Mouse (Mus musculus): ENCODE data around the gene Olfr308. TPM values are rescaled to one million over a fixed set of nuclear protein-coding genes. Genes with fewer than 3 reads are reported as not detected.
"Not testable (repeated sequence)": the region's sequence is repeated elsewhere in the genome, so short reads cannot be mapped to it uniquely, and the experiment has no call there.

Gene Olfr308
- total RNA-seq (2021), result not detected
- long read RNA-seq, experiment 1, result 0 reads
- long read RNA-seq, experiment 2, result 0 reads

DNA sequence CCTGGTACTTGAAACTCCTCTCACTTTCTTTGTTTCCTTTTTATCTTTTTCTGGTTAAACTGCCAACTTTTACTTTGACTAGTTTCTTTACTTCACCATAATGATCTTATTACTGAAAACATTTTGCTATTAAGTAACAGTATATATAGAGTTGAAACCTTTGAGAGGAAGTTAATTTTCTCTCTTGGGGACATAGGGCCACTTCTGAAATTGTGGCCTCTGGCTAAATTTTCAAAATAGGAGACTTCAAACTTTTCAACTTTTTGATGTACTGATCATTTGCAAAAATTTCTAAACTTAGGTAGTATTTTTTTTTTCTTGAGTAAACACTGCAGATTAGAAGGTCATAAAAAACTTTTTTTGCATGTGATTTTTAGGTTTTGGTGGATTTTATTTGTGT, at the start of gene Olfr308:
Gene Olfr308 (minus strand): TSS at position 101 of the 400 bp plus-strand sequence.
- Histone ChIP-seq H3K4me3 (no peak within 1 kb of the TSS), H3K27ac (no peak within 1 kb of the TSS)
- no peak for TF ChIP-seq CTCF (conservative IDR thresholded peaks at IDR 0.05)
- no peak for DNase-seq (ENCODE audit: low spot score in 2 of 2)

DNA sequence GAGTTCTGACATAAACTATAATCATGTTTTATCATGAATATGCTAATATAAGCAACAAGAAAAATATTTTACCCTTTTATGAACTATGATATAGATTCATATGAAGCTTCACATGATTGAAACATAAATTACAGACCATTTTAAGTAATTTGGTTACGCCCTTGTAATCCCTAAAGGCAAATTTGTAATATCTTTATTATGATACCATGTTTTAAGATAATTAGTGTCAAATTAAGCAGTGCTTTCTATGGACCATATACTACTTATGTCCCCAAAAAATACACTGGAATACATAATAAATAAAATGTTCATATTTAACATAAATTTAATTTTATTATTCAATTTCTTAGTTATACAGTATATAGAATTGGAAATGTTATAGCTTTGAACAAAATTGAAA, 41.4 kb upstream of the Olfr308 start, which contains the start of gene Olfr305:
Gene Olfr305 (minus strand): TSS at position 101 of the 400 bp plus-strand sequence.
- no peak within 1 kb of the TSS for H3K4me3 ChIP-seq
- no peak for DNase-seq (ENCODE audit: low spot score in 2 of 2)
- H3K27ac ChIP-seq, result peak within 1 kb of the TSS; percentile 23; the same call in 1 of the 2 replicates
- TF ChIP-seq CTCF (conservative IDR thresholded peaks at IDR 0.05), result no peak

DNA sequence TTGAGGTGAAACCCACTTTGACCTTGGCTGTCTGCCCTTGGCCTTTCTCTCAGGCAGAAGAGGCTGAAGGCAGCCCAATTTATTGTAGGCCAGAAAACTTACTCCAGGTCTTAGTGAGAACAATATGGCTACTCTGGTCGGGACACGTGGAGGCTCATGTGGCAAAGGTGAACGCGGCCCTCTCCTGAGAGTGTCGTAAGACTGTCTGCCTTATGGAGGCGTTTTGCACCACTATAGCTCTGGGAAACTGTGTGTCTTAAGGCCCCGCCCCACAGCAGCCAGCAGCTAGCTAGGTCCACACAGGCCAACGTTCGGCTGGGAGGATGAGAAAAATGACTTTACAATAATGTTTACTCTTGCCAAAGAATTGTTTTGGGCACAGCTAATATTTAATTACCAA, 20.9 kb upstream of the Olfr308 start:
- H3K4me3 ChIP-seq; H3K27ac ChIP-seq; DNase-seq (ENCODE audit: low spot score in 2 of 2): not testable (repeated sequence)

DNA sequence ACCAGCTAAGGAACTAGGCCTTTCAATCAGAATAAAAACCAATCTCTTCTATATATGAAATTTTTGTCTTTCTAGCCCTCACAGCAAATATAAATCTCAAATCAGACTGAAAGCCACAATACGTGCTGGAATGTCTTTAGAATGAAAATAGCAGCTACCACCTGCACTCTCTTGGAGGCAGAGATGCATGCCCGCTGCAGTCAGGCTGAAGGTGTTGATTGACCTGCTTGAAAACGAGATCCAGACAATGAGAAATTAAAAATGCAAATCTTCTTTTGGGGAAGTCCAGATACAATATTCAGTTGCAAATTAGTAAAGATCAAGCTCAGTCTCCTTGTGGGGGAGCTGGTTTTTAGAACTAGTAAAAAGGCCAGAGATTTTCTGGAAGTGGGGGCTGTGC, 18.8 kb upstream of the Olfr308 start:
- TF ChIP-seq CTCF (conservative IDR thresholded peaks at IDR 0.05), result no peak
- Histone ChIP-seq H3K4me3 (no peak overlapping the region), H3K27ac (no peak overlapping the region)
- no peak for DNase-seq (ENCODE audit: low spot score in 2 of 2)

DNA sequence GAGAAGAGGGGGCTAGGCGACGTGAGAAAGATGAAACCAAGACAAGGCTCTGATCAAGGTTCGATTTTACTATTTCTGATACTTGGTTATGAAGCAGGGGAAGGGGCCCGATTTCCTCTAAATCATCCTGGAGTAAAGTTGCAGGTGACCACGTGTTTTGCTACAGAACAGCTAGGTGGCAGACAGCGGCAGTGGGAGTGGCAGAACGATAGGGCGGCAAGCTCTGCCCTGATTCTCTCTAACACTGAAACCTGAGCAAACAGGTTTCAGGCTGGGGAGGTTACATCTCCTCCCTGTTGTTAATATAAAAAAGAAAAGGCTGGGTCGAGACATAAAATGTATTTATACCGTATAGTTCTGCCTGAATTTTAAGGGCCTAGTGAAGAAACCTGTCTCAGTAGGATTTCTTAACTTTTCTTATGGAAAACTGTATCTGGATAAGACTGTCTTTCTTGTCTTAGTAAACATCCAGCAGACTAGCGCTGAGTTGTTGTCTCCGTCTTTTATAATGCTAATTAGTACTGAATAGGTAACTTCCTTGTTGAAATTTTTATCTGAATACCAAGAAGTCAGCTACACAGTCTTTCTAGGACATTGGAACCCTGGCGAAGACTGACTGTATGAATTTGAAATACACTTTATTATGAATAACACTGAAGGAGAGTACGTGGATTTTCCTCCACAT, 17.6 kb upstream of the Olfr308 start:
- DNase-seq (ENCODE audit: low spot score in 2 of 2), result no peak
- no peak for TF ChIP-seq CTCF (conservative IDR thresholded peaks at IDR 0.05)
- H3K4me3 ChIP-seq, result no peak overlapping the region
- no peak overlapping the region for H3K27ac ChIP-seq

DNA sequence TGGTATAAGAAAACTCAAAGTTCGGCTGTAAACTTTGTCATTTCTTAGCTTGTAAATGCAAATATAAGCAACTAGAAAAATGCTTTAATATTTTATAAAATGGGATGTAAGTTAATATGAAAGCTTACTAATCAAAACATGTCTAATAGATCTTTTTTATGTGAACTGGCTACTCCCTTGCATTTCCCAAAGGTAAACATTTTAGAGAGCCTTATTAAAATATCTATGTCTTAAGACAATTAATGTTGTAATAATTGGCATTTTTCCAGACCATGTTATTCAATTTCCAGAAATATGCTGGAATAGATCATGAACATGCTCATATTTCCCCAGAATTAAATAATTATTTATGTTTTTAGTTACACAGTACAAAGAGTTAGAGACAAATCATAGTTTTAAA, 12.1 kb upstream of the Olfr308 start, which contains the start of gene Olfr307:
Gene Olfr307 (minus strand): TSS at position 101 of the 400 bp plus-strand sequence.
- Histone ChIP-seq H3K4me3 (no peak within 1 kb of the TSS), H3K27ac (no peak within 1 kb of the TSS)
- no peak for TF ChIP-seq CTCF (conservative IDR thresholded peaks at IDR 0.05)
- DNase-seq (ENCODE audit: low spot score in 2 of 2), result no peak

DNA sequence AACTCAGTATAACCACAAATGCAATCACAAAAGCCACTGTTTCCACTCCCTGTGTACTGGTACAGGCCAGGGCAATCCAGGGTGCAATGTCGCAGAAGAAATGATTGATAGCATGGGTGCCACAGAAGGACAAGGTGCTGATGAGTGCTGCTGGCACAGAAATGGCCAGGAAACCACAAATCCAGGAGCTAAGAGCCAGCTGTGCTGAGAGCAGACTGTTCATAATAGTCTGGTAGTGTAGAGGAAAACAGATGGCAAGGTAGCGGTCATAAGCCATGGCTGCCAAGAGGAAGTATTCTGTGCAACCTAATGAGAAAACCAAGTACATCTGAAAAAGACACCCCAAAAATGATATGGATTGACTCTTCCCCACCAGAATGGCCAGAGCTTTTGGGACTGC, 4.1 kb downstream of the Olfr308 start:
- DNase-seq (ENCODE audit: low spot score in 2 of 2), result no peak
- TF ChIP-seq CTCF (conservative IDR thresholded peaks at IDR 0.05), result no peak
- H3K27ac ChIP-seq, result no peak overlapping the region
- H3K4me3 ChIP-seq, result no peak overlapping the region

DNA sequence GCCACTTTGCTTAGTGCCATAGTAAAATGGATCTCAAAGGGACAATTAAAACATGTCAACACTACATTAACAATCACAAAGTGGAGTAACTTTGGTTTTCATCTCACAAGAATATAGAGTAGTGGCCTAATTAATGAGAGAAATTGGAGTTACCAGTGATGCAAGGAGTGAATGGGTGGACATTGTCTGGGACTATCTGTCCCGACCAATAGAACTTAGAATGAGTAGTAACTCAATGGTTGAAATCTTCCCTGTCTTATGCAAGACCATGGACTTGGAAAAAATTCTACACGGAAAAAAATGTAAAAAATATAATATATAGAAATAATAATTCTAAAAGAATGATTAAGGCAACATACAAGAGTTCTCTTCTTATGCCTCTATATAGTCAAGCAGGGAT, 11.8 kb downstream of the Olfr308 start, which contains the start of gene Olfr309:
Gene Olfr309 (minus strand): TSS at position 101 of the 400 bp plus-strand sequence.
- TF ChIP-seq CTCF (conservative IDR thresholded peaks at IDR 0.05), result no peak
- H3K4me3 ChIP-seq, result no peak within 1 kb of the TSS
- no peak for DNase-seq (ENCODE audit: low spot score in 2 of 2)
- no peak within 1 kb of the TSS for H3K27ac ChIP-seq

DNA sequence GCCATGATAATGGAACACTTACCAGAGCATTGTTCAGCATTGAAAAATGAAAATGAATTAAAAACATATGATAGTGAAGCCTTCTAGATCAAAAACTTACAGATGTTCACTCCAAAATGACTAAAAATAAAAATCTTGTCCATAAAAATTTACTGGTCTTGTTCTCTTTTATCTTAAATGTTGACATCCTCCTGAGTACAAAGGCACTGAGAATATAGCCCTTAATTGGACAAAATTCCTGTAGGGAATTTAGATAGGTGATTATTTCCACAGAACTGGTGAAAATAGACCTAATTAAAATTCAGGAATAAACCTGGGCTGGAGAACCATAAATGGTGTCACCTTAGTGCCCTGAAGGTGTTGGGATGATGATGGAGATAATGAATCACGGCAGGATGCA, 48.4 kb downstream of the Olfr308 start, which contains the start of gene Olfr310:
Gene Olfr310 (minus strand): TSS at position 101 of the 400 bp plus-strand sequence.
- Histone ChIP-seq H3K27ac (no peak within 1 kb of the TSS), H3K4me3 (no peak within 1 kb of the TSS)
- TF ChIP-seq CTCF (conservative IDR thresholded peaks at IDR 0.05), result no peak
- no peak for DNase-seq (ENCODE audit: low spot score in 2 of 2)

Small RNAs within 50 kb of the gene (microRNA-seq; reads per million reads assigned to microRNA genes)
- gene Gm23192, result 0 reads per million in 2 experiments

Other genes with a start within 250 kb of the Olfr308 start
- gene Vmn2r75, start 153.9 kb downstream of the Olfr308 start, total RNA-seq (2021), result not detected
- gene Vmn2r76, start 79.3 kb downstream of the Olfr308 start, total RNA-seq (2021), result not detected
- gene Olfr310, start 48.5 kb downstream of the Olfr308 start, total RNA-seq (2021), result not detected
- not detected for gene Olfr309, start 11.9 kb downstream of the Olfr308 start, total RNA-seq (2021)
- gene Olfr307, start 12.0 kb upstream of the Olfr308 start, total RNA-seq (2021), result not detected
- not detected for gene Olfr305, start 41.3 kb upstream of the Olfr308 start, total RNA-seq (2021)
- not detected for gene Olfr304, start 61.0 kb upstream of the Olfr308 start, total RNA-seq (2021)
- gene Olfr303, start 72.2 kb upstream of the Olfr308 start, total RNA-seq (2021), result not detected
- gene Olfr301, start 78.2 kb upstream of the Olfr308 start, total RNA-seq (2021), result not detected
- not detected for gene Olfr299, start 134.3 kb upstream of the Olfr308 start, total RNA-seq (2021)
- gene Olfr298, start 166.9 kb upstream of the Olfr308 start, total RNA-seq (2021), result not detected
- not detected for gene Olfr297, start 194.3 kb upstream of the Olfr308 start, total RNA-seq (2021)